Mouse (Mus musculus) CD4-positive, CD25-positive, alpha-beta regulatory T cell, adult 2 months (primary cell): ENCODE data around the gene Idh3g.
A peak's percentile ranks its signal among the peaks of the same experiment; 100 is the strongest.
"Not testable (repeated sequence)": the region's sequence is repeated elsewhere in the genome, so short reads cannot be mapped to it uniquely, and the experiment has no call there.

Experiments used
- DNase-seq: peaks from one replicate; pipeline ENCODE4 v3.0.0-alpha.2; 2012; ENCODE audit warnings: low read depth, low spot score

Idh3g gene

DNA sequence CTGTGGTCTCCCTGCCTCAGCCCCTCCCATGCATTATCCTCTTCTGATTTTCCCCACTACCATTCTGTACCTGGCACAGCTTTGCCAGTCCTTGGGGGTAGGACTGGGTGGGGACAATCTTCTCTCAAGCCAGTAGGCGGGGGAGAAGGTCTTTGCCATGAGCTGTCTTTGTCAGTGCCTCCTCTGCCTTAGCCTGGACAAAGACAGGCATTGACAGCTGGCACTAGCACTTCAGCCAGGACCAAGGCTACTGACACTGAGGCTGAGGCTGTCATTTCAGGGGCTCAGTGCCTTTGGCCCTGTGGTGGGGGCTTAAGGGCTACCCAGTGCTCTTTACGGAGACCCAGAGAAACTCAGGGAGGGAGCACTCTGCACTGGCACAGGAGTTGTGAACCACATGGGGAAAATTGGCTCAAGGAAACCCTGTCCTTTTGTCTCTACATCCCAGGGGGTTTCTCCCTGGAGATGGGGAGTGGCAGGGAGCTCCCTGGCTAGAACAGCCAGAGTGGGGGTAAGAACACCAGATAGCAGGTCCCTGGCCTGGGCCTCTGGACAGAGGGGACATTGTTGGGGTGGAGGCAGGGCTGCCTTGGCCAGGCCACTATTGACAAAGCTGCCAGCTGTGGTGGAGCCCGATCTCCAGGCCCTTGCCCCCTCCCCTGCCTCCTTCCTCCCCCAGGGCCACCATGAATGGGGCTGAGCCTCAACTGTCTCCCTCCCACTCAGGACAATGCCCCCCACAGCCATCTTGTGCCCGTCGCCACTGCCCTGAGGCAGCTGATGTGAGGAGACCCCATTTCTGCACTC lies 30.2 kb downstream of the Idh3g start, which contains the start of gene Plxnb3:
Gene Plxnb3, plus strand, starts transcription at position 757 of the 807 bp plus-strand sequence.
- no peak for DNase-seq

DNA sequence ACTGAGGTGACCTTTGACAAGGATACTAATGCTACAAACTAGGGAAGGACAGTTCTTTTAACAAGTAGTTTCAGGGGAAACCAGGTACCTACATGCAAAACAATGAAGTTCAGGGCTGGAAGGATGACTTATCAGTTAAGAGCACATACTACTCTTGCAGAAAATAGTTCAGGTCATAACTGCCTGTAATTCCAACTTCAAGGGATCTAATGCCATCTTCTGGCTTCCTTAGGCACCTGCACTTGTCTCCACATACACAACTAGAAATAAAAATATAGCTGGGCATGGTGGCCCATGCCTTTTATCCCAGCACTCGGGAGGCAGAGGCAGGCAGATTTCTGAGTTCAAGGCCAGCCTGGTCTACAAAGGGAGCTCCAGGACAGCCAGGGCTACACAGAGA lies 37.7 kb downstream of the Idh3g start:
- DNase-seq = peak; percentile 16

DNA sequence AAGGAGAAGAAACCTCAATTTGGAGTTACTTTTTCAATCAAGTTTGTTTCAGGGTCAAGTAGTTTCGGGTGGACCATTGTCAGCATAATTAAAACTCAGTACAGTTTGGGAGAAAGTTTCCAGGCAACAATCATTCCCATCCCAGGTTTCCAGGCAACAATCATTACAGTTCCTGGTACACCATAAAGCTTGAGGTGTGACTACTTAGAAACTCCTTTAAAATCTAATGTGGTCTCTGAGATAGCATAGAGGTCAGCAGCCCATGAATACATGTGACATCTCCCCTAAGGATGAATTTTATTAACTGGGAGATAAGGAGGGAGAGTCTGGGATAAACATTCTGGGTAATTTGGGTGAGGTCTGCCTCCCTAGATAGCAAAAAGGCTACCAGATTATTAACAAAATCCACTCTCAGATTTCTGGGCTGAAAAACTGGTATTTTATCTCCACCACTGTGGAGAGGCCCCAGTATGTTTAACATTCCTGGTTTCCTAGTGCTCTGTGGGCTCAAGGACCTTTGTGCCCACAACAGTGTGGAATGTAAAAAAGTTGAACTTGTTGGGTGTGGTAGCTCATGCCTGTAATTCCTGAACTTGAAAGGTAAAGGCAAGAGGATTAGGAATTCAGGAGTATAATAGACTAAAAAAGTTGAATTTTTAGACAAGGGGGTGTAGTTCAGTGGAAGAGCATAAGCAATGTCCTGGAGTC lies 41.8 kb downstream of the Idh3g start:
- no peak for DNase-seq

DNA sequence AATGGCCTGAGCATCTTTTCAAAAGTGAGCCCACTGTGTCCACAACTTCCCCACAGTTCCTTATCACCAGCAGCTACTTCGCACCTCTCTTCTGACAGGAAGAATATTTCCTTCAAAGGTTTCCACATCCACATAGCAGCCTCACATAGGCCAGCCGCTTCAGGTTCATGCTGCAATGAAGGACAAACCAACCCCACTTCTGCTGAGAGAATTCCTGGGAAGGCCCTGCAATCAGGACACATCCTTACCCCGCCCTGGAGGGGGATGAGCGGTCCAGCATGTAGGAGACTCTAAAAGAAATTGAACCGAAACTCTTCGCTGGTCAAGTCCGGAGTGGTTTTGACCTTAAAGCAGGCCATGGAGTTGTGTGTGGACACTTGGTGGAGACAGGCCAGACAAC lies 46.9 kb downstream of the Idh3g start:
- not testable (repeated sequence) for DNase-seq

DNA sequence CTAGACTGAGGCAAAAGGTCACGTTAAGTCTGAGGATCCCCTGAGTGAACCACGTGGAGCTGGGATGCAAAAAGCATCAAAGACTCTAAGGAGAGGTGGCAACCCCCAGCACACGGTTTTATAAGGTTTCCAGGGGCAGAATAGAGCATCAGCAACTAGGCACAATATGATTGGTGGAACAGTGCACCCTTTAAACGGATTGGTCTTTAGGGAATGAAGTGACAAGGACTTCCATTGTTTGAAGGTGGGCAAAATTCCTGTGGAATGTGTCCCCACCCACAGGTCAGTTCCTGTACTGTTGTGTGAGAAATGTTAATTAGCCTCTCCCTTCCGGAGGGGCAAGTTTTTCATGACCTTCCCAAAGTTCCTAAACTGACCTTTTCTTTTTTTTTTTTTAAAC lies 47.5 kb downstream of the Idh3g start:
- no peak for DNase-seq

DNA sequence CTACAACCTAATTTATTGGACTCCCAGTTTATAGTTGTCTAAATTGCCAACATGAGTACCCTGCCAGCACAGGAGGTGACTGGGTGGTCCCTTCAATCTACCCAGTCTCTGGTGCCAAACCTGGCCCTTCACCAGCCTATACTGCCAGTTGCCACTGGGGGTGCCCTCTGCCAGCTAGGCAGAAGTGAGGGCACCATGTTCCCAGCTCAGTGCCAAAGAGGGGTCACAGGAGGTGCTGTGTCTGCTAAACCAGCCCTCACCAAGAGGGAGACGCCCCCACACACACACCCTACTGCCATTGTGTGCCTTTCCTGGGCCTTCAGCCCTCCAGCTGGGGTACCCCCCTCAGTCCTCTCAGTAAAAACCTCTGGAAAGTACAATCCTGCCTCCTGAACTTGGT lies 48.5 kb downstream of the Idh3g start:
- DNase-seq = peak; percentile 13

DNA sequence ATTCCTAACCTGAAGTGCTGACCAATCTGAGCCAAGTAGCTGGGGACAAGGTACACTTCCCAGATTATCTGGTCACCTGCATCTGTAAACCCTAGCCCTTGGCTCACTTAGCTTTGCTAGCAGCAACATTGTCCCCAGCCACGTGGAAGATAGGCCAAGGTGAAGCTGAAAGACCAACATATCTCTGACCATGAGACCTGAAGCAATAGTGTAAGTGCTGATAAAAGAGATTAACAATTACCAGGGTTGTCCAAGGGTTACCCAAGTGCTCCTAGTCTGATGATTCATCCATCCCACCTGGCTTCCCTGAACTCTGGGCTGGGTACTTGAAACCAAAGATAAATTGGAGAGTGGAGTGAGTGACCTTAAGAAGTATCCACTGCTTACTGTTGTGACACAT lies 55.8 kb downstream of the Idh3g start:
- DNase-seq = no peak
